Mouse (Mus musculus) heart, embryonic 12.5 days (tissue): ENCODE results near the gene Myl9. TPM values are rescaled to one million over a fixed set of nuclear protein-coding genes. Genes with fewer than 3 reads are reported as not detected.
A peak's percentile ranks its signal among the peaks of the same experiment; 100 is the strongest.
"Not testable (repeated sequence)": the region's sequence is repeated elsewhere in the genome, so short reads cannot be mapped to it uniquely, and the experiment has no call there.

Experiments used
- ATAC-seq: fragments of 200-750 bp; cut with Nextera tagmentation; 2 replicates; pipeline ENCODE4 v1.8.0; 2017; ENCODE audit warnings: moderate TSS enrichment, moderate library complexity; ENCODE audit not compliant: insufficient number of reproducible peaks, low FRiP score
- H3K27ac ChIP-seq: fragments of 300-500 bp; sonication (generic); 2 replicates; pipeline ENCODE4 v1.5.1; 2016; ENCODE audit warnings: mild to moderate bottlenecking, moderate library complexity; ENCODE audit not compliant: poor library complexity, severe bottlenecking
- H3K27me3 ChIP-seq: fragments of 300-500 bp; sonication (generic); replicated peaks from 2 replicates; pipeline ENCODE4 v1.6.1; 2016; ENCODE audit warnings: mild to moderate bottlenecking, moderate library complexity
- H3K36me3 ChIP-seq: fragments of 300-500 bp; sonication (generic); 2 replicates; pipeline ENCODE4 v1.6.1; 2016; ENCODE audit warnings: mild to moderate bottlenecking, moderate library complexity
- H3K4me1 ChIP-seq: fragments of 300-500 bp; sonication (generic); replicated peaks from 2 replicates; pipeline ENCODE4 v1.6.1; 2016; ENCODE audit warnings: mild to moderate bottlenecking
- H3K4me2 ChIP-seq: fragments of 300-500 bp; sonication (generic); 2 replicates; pipeline ENCODE4 v1.6.1; 2016; ENCODE audit warnings: mild to moderate bottlenecking, moderate library complexity
- H3K4me3 ChIP-seq: fragments of 300-500 bp; sonication (generic); 2 replicates; pipeline ENCODE4 v1.5.1; 2016; ENCODE audit warnings: mild to moderate bottlenecking
- H3K9ac ChIP-seq: fragments of 300-500 bp; sonication (generic); 2 replicates; pipeline ENCODE4 v1.6.1; 2016; ENCODE audit warnings: mild to moderate bottlenecking, moderate library complexity
- H3K9me3 ChIP-seq: fragments of 300-500 bp; sonication (generic); replicated peaks from 2 replicates; pipeline ENCODE4 v1.6.1; 2016; ENCODE audit warnings: mild to moderate bottlenecking, moderate library complexity
- WGBS: fragments of 180-500 bp; shearing (Covaris S2); methylation state at CpG from one replicate; pipeline ENCODE4 v1.1.7; 2016; 5-methylcytosine and 5-hydroxymethylcytosine counted together
- polyA plus RNA-seq: library from polyadenylated mRNA; unstranded; fragments of >200 nt; fragmentation: Nextera tagmentation; extraction: Ambion mirVana; gene quantifications from 2 replicates; pipeline ENCODE4 v1.2.1, GENCODE M21; 2016

The Myl9 gene
- polyA plus RNA-seq, 1 experiment from 2014 or later: 1,723 TPM

GRCm38 (mm10) chr2:156784016-156784585, 8.9 kb downstream of the Myl9 start:
- no peaks in the 10 kb centered on the region for H3K27me3 ChIP-seq
- ATAC-seq: no peak
- H3K9ac ChIP-seq: no peak overlapping the region
- peaks cover 31% of the 10 kb centered on the region for H3K36me3 ChIP-seq
- H3K4me2 ChIP-seq: 0 out of 2 replicates have a peak overlapping the region, but pooled peaks have one; percentile 12
- no peak overlapping the region for H3K4me3 ChIP-seq
- H3K9me3 ChIP-seq: no peaks in the 10 kb centered on the region
- 23% methylated on average over 7 of the region's 7 CpGs for WGBS
- H3K4me1 ChIP-seq: peaks cover 55% of the 10 kb centered on the region
- H3K27ac ChIP-seq: peak overlapping the region; percentile 69

- Histone ChIP-seq H3K4me2 (no peak overlapping the region), H3K27ac (no peak overlapping the region), H3K9ac (no peak overlapping the region), H3K4me3 (no peak overlapping the region), H3K36me3 (peaks cover 24% of the 10 kb centered on the region), H3K9me3 (no peaks in the 10 kb centered on the region), H3K4me1 (peaks cover 47% of the 10 kb centered on the region), H3K27me3 (no peaks in the 10 kb centered on the region)
- no peak for ATAC-seq
- 93% methylated on average over 2 of the region's 2 CpGs for WGBS
Measured at GRCm38 (mm10) chr2:156784891-156785290, 9.7 kb downstream of the Myl9 start.

- H3K4me2 ChIP-seq, H3K27me3 ChIP-seq, ATAC-seq, H3K9me3 ChIP-seq, H3K36me3 ChIP-seq, H3K9ac ChIP-seq, H3K4me3 ChIP-seq, H3K27ac ChIP-seq: not testable (repeated sequence)
- peaks cover 33% of the 10 kb centered on the region for H3K4me1 ChIP-seq
Measured at GRCm38 (mm10) chr2:156786369-156786768, 11.1 kb downstream of the Myl9 start.

GRCm38 (mm10) chr2:156787090-156787775, 12.0 kb downstream of the Myl9 start:
- Histone ChIP-seq H3K4me2 (no peak overlapping the region), H3K27me3 (no peaks in the 10 kb centered on the region), H3K36me3 (0 out of 2 replicates have a peak, but pooled peaks cover 1% of the 10 kb centered on the region), H3K9me3 (peaks cover 5% of the 10 kb centered on the region; the same call in 1 of the 2 replicates), H3K27ac (no peak overlapping the region), H3K4me3 (no peak overlapping the region), H3K4me1 (peaks cover 24% of the 10 kb centered on the region), H3K9ac (no peak overlapping the region)
- 83% methylated on average over 5 of the region's 5 CpGs for WGBS
- no peak for ATAC-seq

- no peak overlapping the region for H3K4me2 ChIP-seq
- no peak overlapping the region for H3K27ac ChIP-seq
- H3K36me3 ChIP-seq: no peaks in the 10 kb centered on the region
- no peak for ATAC-seq
- 41% methylated on average over 3 of the region's 3 CpGs for WGBS
- H3K27me3 ChIP-seq: no peaks in the 10 kb centered on the region
- no peak overlapping the region for H3K9ac ChIP-seq
- H3K4me3 ChIP-seq: no peak overlapping the region
- H3K9me3 ChIP-seq: peaks cover 5% of the 10 kb centered on the region; the same call in 1 of the 2 replicates
- peaks cover 19% of the 10 kb centered on the region for H3K4me1 ChIP-seq
Measured at GRCm38 (mm10) chr2:156787776-156788105, 12.5 kb downstream of the Myl9 start.

- no peak for ATAC-seq
- Histone ChIP-seq H3K27me3 (no peaks in the 10 kb centered on the region), H3K4me3 (no peak overlapping the region), H3K27ac (no peak overlapping the region), H3K9me3 (peaks cover 5% of the 10 kb centered on the region; the same call in 1 of the 2 replicates), H3K4me1 (peaks cover 8% of the 10 kb centered on the region), H3K4me2 (no peak overlapping the region), H3K9ac (no peak overlapping the region), H3K36me3 (no peaks in the 10 kb centered on the region)
- 83% methylated on average over 1 of the region's 1 CpGs for WGBS
Measured at GRCm38 (mm10) chr2:156788836-156789235, 13.6 kb downstream of the Myl9 start.

GRCm38 (mm10) chr2:156798516-156798915, 23.3 kb downstream of the Myl9 start:
- H3K9me3 ChIP-seq: peaks cover 6% of the 10 kb centered on the region; the same call in 1 of the 2 replicates
- 85% methylated on average over 1 of the region's 1 CpGs for WGBS
- H3K36me3 ChIP-seq: no peaks in the 10 kb centered on the region
- no peaks in the 10 kb centered on the region for H3K4me1 ChIP-seq
- no peak overlapping the region for H3K9ac ChIP-seq
- no peak for ATAC-seq
- H3K4me2 ChIP-seq: no peak overlapping the region
- no peak overlapping the region for H3K4me3 ChIP-seq
- H3K27ac ChIP-seq: no peak overlapping the region
- no peaks in the 10 kb centered on the region for H3K27me3 ChIP-seq

GRCm38 (mm10) chr2:156801045-156801444, 25.8 kb downstream of the Myl9 start:
- no peaks in the 10 kb centered on the region for H3K4me1 ChIP-seq
- H3K27ac ChIP-seq: no peak overlapping the region
- no peak overlapping the region for H3K9ac ChIP-seq
- H3K9me3 ChIP-seq: peaks cover 6% of the 10 kb centered on the region; the same call in 1 of the 2 replicates
- no peak for ATAC-seq
- H3K4me2 ChIP-seq: no peak overlapping the region
- 76% methylated on average over 4 of the region's 4 CpGs for WGBS
- no peak overlapping the region for H3K4me3 ChIP-seq
- no peaks in the 10 kb centered on the region for H3K36me3 ChIP-seq
- no peaks in the 10 kb centered on the region for H3K27me3 ChIP-seq

- 48% methylated on average over 9 of the region's 9 CpGs for WGBS
- H3K4me1 ChIP-seq, H3K4me3 ChIP-seq, H3K9me3 ChIP-seq, H3K27me3 ChIP-seq, H3K9ac ChIP-seq, H3K27ac ChIP-seq, ATAC-seq, H3K36me3 ChIP-seq, H3K4me2 ChIP-seq: not testable (repeated sequence)
Measured at GRCm38 (mm10) chr2:156802116-156802515, 26.9 kb downstream of the Myl9 start.

GRCm38 (mm10) chr2:156803698-156804372, 28.6 kb downstream of the Myl9 start:
- H3K9ac ChIP-seq: no peak overlapping the region
- no peaks in the 10 kb centered on the region for H3K4me1 ChIP-seq
- no peak overlapping the region for H3K4me2 ChIP-seq
- H3K27me3 ChIP-seq: no peaks in the 10 kb centered on the region
- 63% methylated on average over 4 of the region's 4 CpGs for WGBS
- H3K27ac ChIP-seq: no peak overlapping the region
- H3K4me3 ChIP-seq: no peak overlapping the region
- H3K9me3 ChIP-seq: no peaks in the 10 kb centered on the region
- no peak for ATAC-seq
- no peaks in the 10 kb centered on the region for H3K36me3 ChIP-seq

GRCm38 (mm10) chr2:156804589-156804988, 29.4 kb downstream of the Myl9 start:
- WGBS: 95% methylated on average over 4 of the region's 4 CpGs
- Histone ChIP-seq H3K9ac (no peak overlapping the region), H3K9me3 (no peaks in the 10 kb centered on the region), H3K4me3 (no peak overlapping the region), H3K36me3 (no peaks in the 10 kb centered on the region), H3K4me1 (no peaks in the 10 kb centered on the region), H3K27me3 (no peaks in the 10 kb centered on the region), H3K4me2 (no peak overlapping the region), H3K27ac (no peak overlapping the region)
- ATAC-seq: no peak
